Mouse (Mus musculus) C3H10T1/2 (cell line): ENCODE results near the gene Ddx19b. TPM values are rescaled to one million over a fixed set of nuclear protein-coding genes. Genes with fewer than 3 reads are reported as not detected.

ENCODE experiments used
- polyA plus RNA-seq, 2 experiments: library from polyadenylated mRNA; unstranded; fragments of >200 nt; fragmentation: generic; extraction: Trizol; gene quantifications; one replicate each; pipeline ENCODE4 v1.2.1; 2012; ENCODE audit warnings: missing spikeins in 2 of 2

Gene Ddx19b
- polyA plus RNA-seq = not detected

DNA sequence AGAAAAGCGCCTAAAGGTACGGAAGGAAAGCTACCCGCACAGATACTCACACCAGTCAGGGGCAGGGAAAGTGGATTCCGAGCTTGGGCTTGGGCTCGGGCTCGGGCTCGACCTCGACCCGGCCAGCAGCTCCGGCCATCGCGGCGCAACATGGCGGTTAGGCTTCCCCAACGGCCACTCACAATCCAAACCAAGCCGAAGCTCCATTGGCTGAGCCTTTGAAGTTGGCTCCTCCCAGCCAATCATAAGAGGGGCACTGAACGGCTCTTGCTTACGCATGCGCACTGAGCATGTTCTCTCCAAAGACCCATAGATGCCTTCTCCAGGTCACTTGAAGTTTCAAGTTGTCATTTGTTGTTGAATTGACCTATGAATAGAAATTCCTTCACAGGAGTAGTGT is at the start of gene Ddx19b:
Ddx19b (minus strand) TSS at position 180 of the 400 bp plus-strand sequence.

GRCm38 (mm10) chr8:111056158-111056663 is 24.7 kb upstream of the Ddx19b start, which contains the start of gene Exosc6:
TSS of gene Exosc6 (plus strand) at chr8:111056339.

GRCm38 (mm10) chr8:111032916-111033315 is 1.4 kb upstream of the Ddx19b start, which contains the start of gene Aars:
TSS of gene Aars (plus strand) at chr8:111033144.

GRCm38 (mm10) chr8:110997547-110998531 is 33.7 kb downstream of the Ddx19b start, which contains the start of gene Ddx19a:
TSS of gene Ddx19a (minus strand) at chr8:110997800.

Other genes with a start within 250 kb of the Ddx19b start
- gene Il34, start 225.8 kb downstream of the Ddx19b start, polyA plus RNA-seq = 10 to 100 TPM; 11.1 to 18.7 TPM
- 10 to 100 TPM; 18.5 to 60.2 TPM for gene Cog4, start 185.2 kb downstream of the Ddx19b start, polyA plus RNA-seq
- gene Sf3b3, start 185.0 kb downstream of the Ddx19b start, polyA plus RNA-seq = 10 to 100 TPM; 32.7 to 63.3 TPM
- gene Fuk, start 129.3 kb downstream of the Ddx19b start, polyA plus RNA-seq = 1 to 10 TPM; 2.7 to 7.0 TPM
- 10 to 100 TPM; 12.0 to 53.1 TPM for gene St3gal2, start 111.8 kb downstream of the Ddx19b start, polyA plus RNA-seq
- 10 to 100 TPM in 1 of 2 experiments, 1 to 10 TPM in 1; 9.3 to 26.4 TPM for gene Ddx19a, start 34.0 kb downstream of the Ddx19b start, polyA plus RNA-seq
- gene Aars, start 1.4 kb upstream of the Ddx19b start, polyA plus RNA-seq = 10 to 100 TPM; 56.0 to 69.0 TPM
- 10 to 100 TPM in 1 of 2 experiments, not detected in 1; 19.3 TPM for gene Exosc6, start 24.6 kb upstream of the Ddx19b start, polyA plus RNA-seq
- under 1 TPM in 1 of 2 experiments, not detected in 1; 0.02 TPM for gene Clec18a, start 60.7 kb upstream of the Ddx19b start, polyA plus RNA-seq
- gene Pdpr, start 62.9 kb upstream of the Ddx19b start, polyA plus RNA-seq = 1 to 10 TPM in 1 of 2 experiments, under 1 TPM in 1; 0.19 to 2.5 TPM
- gene Glg1, start 227.5 kb upstream of the Ddx19b start, polyA plus RNA-seq = 10 to 100 TPM; 12.2 to 66.3 TPM